Mouse (Mus musculus): ENCODE data around the gene Flrt2.
"Not testable (repeated sequence)": the region's sequence is repeated elsewhere in the genome, so short reads cannot be mapped to it uniquely, and the experiment has no call there.

- TF ChIP-seq POLR2A (IDR thresholded peaks at IDR 0.05; ENCODE audit: borderline replicate concordance, low read depth, low read length); CTCF (IDR thresholded peaks at IDR 0.05; ENCODE audit: low read depth, low read length): not testable (repeated sequence)
Observed at GRCm38 (mm10) chr12:95647179-95647578, 44.8 kb upstream of the Flrt2 start.
